Mouse (Mus musculus) ES-CJ7 (cell line): ENCODE results near the gene Lrrc4c.

Source experiments
- DNase-seq: peaks from one replicate; pipeline ENCODE4 v3.0.0; 2011; ENCODE audit warnings: low read depth, low spot score

Gene Lrrc4c

DNA sequence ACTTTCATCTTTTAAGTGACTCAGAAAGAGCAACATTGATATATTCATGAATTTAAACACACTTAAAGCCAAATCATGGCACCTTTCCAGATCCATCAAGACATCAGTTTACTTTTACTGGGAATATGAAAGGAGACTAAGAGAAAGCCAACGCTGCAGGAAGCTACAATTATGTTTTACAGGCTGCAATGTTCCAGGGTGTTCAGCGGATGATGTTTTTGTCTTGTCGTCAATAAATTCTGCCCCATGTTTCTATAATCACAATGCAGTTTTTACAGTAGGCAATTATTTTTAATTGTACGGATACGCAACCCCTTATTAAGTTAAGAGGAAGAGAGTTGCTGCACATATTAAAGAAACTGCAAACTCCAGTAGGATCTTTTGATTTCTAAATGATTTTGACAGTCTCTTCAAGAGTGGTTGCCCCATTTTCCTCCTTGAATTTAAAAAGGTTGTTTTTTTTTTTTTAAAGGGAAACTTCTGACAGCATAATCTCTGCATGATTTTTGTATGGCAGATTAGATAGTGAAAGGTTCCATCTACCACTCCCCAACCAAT lies 532.9 kb downstream of the Lrrc4c start:
- no peak for DNase-seq

DNA sequence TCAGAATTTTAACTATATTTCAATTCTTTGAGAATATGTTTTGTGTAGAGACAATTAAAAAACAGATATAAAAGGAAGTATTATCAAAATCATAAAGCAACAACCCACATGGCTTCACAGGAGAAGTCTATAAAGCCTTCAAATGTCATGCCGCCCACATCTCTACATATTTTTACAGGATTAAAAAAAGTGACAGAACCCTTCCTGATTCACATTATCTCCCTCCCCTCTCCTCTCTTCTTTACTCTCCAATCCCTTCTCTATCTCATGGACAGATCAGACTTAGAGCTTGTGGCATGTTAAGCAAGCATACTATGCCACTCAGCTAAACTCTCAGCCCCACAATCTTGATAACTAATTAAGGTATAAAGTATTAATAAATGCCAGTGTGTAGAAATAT lies 535.8 kb downstream of the Lrrc4c start:
- DNase-seq, result no peak

DNA sequence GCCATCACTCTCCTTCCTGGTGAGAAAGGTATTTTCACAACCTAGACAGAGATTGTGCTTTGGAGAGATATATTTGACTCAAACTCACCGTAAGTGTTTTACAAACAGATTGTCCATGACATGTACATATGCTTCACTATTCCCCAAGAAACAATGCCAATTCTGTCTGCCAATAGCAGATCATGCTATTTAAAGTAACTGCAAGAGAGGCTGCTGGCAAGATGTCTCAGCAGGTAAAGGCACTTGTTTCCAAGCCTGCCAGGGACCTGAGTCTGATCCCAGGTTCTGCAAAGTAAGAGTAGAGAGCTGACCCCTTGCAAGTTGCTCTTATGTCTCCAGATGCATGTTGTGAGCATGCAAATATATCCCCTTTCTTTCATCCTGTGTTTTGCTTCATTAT lies 558.1 kb downstream of the Lrrc4c start:
- no peak for DNase-seq

DNA sequence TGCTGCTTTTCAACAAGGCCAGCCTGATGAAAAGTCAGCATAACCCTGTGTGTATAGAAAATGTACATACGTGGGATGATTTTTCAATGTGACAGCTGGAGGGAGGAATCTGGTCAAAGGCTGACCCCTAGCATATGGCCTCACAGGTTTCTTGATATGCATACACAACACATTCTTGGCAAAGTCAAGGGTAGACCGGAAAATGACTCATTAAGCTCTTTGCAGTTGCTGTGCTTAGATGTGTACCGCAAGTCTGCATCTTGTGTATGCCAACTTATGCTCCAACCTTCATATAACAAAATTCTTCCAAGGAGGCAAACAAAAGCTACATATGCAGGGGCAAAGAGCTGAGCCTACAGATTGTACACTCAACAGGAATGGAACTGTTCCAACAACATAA lies 631.6 kb downstream of the Lrrc4c start:
- DNase-seq, result no peak

DNA sequence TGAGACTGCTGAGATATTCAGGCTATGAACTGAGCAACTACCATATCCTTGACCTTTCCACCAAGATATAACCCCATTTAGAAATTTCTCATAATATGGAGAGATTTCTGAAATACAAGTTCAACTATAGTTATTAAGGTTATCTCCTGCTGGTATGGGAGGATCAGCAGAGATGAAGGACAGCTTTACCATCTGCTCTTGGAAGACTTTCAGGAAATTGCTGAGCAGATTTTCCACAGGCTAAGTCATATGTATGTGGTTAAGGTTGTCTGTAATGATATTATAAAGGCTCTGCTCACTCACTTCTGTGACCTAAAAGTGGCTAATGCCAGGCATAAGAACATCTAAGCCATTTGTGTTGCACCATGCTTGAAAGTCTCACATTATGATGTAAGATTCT lies 681.6 kb downstream of the Lrrc4c start:
- no peak for DNase-seq

DNA sequence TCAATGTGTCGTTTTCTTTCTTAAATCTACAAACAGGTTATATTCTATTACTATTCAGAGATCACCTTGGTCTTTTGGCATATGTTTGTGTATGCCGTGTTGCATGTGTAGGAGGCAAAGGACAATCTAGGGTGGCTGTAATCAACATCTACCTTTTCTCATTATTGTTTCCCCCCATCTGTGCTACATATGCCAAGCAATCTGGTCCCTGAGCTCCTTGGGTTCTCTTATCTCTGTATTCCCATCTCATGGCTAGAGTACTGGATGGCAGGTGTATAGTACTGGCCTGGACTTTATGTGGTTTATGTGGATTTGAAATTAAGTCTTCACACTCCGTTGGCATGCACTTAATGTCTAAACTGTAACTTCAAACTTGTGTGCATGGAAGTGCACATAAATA lies 700.4 kb downstream of the Lrrc4c start:
- no peak for DNase-seq

DNA sequence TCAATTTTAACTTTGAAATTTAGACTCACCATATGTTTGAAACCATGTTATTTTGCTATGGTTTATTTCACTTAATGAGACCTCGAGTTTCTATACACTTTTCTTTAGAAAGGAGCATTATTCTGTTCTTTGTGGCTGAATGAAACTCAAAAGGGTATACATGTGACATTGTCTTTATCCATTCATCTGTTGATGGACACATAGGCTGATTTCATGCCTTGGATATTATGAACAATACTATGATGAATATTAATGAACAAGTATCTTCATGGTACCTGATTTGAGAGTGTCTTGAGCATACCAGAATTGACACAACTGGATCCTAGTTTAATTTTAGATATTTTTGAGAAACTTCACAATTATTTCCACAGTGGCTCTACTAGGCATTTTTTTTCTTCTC lies 709.0 kb downstream of the Lrrc4c start:
- DNase-seq, result no peak

DNA sequence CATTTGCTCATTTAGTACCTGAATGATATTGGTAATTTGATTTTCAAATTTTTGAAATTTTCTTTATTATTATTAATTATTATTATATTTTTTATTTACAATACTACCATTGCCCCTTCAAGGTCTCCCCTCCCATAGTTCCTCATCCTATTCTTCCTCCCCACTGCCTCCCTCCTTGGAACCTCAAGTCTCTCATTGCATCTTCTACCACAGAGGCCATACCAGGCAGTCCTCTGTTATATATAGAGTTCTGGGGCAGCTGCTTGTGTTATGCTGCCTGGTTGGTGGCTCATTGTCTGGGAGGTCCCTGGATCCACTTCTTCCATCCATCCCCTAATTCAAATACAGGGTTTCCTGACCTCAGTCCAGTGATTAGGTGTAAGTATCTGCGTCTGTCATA lies 709.6 kb downstream of the Lrrc4c start:
- DNase-seq, result no peak

DNA sequence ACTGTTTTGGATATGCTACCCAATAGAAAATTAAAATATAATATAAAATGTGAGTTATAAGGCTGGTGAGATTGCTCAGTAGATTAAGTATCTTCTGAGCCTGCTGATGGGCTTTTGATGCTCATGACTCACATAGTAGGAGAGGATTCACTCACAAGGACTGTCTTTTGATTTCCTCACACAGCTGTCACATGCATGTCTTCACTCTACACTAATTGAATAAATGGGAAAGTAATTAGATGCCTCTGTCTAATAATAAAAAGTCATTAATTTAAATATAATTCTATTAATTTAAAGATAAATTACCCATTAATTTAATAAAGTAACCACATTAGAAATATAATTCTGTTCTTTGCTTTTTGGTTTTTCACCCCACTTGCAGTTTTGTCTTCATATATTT lies 718.4 kb downstream of the Lrrc4c start:
- no peak for DNase-seq

DNA sequence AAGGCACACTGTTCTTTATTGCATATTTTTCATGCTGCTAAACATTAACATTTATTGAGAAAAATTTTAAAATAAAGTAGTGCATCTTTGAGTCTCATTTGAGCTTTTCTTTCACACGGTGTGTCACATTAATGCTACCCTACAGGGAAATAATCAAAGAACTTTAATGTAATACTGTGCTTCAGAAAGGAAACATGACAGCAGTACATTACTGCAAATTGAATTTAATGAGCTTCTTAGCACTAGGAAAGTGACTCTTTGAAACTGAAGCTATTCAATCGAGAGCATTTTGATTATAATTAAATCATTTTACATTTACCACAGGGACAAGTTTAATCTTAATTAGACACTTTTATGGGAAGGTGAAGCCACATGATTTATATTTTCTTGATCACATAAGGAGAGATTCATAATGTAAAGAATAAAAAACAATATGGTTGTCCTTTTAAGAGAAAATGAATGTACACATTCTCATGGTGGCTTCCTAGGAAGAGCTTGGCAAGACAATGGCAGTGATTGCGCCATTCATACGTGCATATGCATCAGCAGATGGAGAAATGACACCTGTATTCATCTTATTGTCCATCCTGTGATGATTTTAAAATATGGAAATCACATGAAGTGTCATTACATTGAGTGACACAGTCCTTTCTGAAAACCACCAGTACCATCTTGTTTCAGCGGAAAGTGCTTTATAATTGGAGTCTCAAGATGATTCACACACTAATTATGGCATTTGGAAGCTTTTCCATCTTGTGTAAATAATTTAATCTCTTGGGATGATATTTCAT lies 719.2 kb downstream of the Lrrc4c start:
- DNase-seq, result no peak

DNA sequence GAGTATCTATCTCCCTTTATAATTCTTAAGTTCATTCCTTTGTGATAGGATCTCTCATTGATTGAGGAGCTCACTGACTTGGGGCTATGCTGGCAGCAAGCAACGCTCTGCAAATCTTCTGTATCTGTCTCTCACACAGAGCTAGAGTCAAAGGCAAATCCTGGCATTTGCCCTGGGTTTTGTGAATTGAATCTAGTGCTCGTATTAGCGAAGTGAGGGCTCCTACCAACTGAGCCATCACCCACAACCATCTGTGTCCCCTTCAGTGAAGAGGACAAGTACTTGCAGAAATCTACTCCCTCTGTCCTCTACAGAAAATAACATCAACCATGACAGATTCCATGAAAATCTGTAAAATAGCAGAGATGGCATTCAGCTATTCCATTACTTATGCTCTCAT lies 726.0 kb downstream of the Lrrc4c start:
- no peak for DNase-seq

DNA sequence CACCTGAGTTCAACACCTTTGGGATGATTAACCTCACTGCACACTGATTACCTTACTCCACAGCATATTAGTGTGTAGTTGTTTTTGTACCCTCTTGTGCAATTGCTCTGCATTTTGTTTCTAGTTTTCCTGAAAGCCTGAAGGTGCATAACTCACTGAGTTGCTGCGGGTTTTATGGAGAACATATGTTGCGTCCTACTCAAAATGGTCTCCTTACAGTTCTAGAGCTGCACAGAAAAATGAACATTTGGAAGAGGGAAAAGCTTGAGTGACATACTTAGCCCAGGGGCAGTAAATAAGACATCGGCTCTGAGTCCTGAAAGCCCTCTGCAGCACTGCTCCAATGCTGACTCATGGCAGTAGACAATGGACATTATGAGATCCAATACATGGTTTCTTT lies 727.7 kb downstream of the Lrrc4c start:
- DNase-seq, result no peak

DNA sequence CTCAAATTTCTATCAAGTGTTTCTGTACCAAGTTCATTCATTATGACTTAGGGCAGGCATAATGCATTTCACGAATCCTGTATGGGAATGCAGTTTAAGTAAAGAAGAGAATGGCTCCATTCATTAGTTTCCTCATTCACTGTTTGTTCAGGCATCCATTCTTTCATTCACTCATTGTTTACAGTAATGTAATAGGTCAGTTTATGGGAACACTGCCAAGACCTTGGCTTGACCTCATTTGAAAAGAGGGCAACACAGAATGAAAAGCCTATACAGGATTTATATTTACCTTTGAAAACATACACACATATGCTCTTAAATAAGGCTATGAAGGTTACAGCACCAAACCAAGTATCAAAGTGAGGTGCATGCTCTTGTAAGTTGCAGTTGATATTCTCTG lies 762.2 kb downstream of the Lrrc4c start:
- no peak for DNase-seq

DNA sequence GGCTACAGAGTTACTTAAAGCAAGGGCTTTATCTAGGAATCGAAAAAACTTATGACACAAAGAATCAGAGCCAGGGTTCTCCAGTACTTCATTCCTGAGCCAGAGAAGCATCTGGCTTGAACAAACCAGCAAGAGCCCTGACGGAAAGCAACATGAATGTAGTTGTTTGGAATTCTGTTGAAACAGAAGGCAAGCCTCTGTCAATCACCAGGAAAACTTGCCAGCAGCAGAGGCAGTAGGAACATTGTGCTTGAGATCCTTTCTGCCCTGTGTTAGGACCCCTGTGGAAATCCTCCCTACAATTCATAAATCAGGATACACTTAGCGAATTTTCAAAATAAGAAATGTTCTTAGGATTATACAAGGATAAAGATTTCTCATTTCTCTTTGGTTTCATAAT lies 780.0 kb downstream of the Lrrc4c start:
- DNase-seq, result no peak

DNA sequence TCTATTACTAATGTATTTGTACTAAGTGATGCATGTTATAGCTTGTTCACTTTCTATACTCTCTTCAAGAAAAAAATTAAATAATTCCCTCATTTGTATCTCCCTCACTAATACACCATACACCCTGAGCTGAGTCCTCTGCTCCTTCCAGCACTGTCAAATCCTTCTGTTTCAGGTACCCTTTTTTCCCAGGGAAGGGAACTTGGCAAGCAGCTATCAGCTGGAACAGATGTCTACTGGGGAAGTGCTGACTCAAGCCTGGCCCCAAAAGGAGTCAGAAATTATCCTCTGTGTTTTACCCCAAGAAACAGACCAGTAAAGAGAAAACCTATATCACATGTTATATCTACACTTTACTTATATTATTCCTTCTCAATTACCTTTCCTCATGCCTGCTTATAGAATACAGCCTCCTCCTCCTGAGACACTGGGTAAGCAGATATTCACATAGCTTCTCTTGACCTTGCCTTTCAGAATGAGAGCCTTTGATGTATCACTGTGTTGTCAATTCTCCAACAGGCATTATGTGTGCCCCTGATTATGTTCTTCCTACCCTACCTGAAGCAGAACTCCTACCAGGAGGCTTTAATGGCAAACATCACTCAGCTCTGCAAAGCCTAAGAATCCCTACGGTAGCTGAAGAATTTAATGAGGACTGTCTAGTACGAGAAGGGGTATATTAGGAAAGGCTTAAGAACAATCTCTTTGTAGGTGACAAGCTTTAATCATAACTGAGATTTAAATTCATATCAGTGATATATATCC lies 785.6 kb downstream of the Lrrc4c start:
- DNase-seq, result no peak

DNA sequence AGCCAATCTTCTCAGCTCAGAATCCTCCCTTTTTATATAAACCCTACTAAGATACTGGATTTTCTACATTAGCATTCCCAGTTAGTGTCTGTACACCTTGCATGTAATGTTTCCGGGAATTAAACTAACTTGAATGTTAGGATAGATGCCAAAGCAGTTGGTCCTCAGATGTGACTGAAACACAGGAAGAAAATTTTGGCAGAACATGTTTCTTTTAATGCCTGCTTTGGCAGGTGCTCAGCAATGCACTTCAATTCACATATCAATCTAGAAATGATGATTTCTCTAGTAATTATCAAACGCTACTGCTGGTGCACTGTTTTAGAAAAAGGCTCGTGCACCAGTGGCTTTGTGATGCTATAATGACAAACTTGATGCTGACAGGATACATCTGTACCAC lies 806.3 kb downstream of the Lrrc4c start:
- DNase-seq, result no peak

DNA sequence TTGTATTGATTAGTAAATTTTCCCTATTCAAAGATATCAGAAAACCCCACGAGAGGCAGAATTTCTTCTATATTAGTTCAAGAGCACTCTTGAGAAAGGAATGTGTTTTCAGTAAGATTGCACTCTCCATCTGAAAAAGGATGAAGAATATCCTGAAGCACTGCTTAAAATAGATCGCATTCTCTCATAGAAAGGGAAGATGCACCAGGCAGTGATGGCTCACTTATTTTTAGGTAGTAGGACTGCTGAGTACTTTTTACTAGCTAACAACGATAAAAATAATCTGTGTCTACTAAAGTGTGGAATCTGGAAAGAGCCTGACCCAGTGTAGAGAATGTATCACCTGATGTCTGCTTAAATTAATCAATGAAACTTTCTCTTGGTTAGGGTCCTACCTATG lies 820.5 kb downstream of the Lrrc4c start:
- DNase-seq, result no peak

DNA sequence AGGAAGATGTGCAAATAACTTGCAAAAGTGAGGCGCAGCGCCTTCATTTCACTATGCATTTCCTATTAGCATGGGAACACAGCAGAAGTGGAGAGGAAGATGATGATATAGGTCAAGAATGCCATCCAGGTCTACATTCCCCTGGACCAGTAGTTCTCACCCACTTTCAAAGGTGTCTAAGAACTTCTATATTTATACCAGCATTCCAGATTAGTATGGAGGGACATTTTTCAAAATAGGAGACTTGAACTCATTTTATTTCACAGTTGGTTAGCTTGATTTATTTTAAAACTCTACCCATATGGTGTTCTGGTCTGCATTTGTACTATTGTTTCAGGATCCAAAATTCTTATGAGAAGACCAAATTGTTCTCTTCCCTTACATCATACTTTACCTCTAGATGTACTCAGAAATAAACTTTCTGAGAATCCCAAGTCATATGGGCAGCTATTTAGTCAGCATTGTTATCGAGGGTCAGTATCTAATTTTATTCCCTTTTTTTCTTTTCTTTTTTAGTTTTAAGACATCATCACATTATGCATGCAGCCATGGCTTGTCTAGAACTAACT lies 833.7 kb downstream of the Lrrc4c start:
- no peak for DNase-seq

DNA sequence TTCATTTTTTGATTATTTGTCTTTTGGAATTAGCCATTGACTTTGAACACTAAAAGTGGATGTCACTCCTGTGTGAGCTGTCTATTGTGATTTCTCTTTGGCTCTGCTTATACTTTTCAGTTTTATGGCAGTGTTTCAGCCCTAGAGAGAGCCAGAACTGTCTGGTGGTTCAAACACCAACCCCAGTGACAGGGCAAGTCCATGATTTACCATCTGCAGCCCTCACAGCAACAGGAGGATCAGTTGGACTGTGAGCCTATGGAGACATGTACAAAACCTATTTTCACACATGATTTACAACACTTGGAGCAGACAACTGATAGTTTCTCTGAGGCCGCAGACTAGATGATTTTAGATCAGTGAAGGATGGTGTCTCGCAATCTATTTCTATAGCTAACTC lies 847.8 kb downstream of the Lrrc4c start:
- DNase-seq, result no peak

DNA sequence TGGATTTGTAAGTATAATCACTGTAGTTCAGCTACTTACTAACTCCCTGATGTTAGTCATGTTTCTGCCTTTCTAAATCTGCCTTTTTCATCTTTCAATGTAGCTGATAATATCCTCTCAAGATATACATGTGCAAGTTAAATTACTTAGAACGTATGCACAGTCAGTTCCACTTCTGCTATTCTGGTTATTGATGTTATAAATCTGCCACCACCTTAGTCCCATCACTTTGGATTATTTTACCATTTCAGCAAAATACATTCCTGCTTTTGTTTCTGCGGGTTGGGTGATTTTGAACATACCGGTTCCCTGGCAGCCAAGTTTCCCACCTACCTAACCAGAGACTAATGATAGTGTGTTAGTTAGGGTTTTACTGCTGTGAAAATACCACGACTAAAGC lies 860.4 kb downstream of the Lrrc4c start:
- no peak for DNase-seq

DNA sequence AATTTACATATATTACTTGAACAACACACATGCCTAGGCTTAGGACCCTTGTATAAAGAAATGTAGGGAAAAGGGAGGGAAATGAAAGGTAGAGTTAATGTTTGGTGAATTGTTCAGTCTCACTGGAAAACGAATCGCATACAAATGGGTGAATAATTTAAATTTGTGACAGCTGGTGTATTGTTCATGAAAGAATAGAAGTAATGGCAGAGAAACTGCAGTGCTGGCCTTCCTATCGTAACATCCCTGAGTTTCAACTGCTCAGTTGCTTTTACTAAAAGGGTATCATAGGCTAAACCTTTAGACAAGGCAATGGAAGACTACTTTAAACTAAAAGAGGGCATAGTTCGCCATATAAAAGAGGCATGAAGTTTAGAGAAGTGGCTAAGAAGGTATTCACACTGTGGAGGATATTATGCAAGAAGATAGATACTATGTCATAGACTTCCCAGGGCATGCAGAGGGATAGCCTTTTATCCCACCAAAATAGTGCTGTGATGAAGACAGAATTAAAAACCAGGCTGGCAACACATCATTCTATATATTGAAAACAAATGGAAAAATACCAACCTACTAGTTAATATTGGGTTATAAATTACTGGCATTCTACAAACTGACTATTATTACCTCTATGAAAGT lies 879.1 kb downstream of the Lrrc4c start:
- no peak for DNase-seq

DNA sequence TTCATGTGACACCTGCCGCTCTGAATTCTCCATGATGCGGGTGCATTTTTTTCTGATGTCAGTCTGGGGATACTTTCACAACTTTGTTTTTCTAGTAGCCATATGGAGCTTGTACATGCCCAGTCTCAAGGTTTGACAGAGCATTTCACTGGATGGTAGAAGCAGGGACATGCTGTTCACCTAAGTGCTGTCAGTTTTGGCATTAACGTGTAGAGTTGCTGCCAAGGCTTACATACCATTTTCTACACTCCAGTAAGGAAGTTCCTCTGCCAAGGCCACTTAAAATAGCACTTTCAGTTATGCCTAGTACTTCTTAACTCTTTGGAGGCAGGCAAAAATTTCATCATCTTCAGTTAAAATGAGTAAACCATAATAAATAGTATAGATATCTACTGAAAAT lies 915.0 kb downstream of the Lrrc4c start:
- DNase-seq, result no peak
